Mouse (Mus musculus): ENCODE results near the gene Disc1.

The Disc1 gene

GRCm38 (mm10) chr8:125226989-125227624, 173.1 kb downstream of the Disc1 start:
- DNase-seq = peak in 1 of 2 experiments; percentile 9

GRCm38 (mm10) chr8:125230526-125231131, 176.6 kb downstream of the Disc1 start:
- DNase-seq = no peak

GRCm38 (mm10) chr8:125232724-125233123, 178.7 kb downstream of the Disc1 start:
- DNase-seq = no peak

- DNase-seq = peak in 1 of 2 experiments; percentile 9
These were observed 182.2 kb downstream of the Disc1 start for GRCm38 (mm10) chr8:125235898-125236835.

GRCm38 (mm10) chr8:125240763-125241162, 186.8 kb downstream of the Disc1 start:
- DNase-seq = no peak

- DNase-seq = no peak
These were observed 188.4 kb downstream of the Disc1 start for GRCm38 (mm10) chr8:125242382-125242781.

GRCm38 (mm10) chr8:125242921-125243320, 188.9 kb downstream of the Disc1 start:
- no peak for DNase-seq

GRCm38 (mm10) chr8:125246737-125247292, 192.8 kb downstream of the Disc1 start:
- no peak for DNase-seq

- DNase-seq = no peak
These were observed 193.4 kb downstream of the Disc1 start for GRCm38 (mm10) chr8:125247349-125247748.

GRCm38 (mm10) chr8:125252946-125253345, 199.0 kb downstream of the Disc1 start:
- DNase-seq = no peak

- DNase-seq = peak; percentile 9 to 20
These were observed 199.6 kb downstream of the Disc1 start for GRCm38 (mm10) chr8:125253505-125254180.

- DNase-seq = peak; percentile 94 to 95
These were observed 200.4 kb downstream of the Disc1 start for GRCm38 (mm10) chr8:125254188-125255005.

GRCm38 (mm10) chr8:125255006-125255685, 201.2 kb downstream of the Disc1 start:
- DNase-seq = peak; percentile 62 to 78

- no peak for DNase-seq
These were observed 203.7 kb downstream of the Disc1 start for GRCm38 (mm10) chr8:125257660-125258059.

- DNase-seq = no peak
These were observed 205.0 kb downstream of the Disc1 start for GRCm38 (mm10) chr8:125258806-125259500.

- DNase-seq = no peak
These were observed 214.2 kb downstream of the Disc1 start for GRCm38 (mm10) chr8:125268181-125268705.

GRCm38 (mm10) chr8:125270292-125270691, 216.3 kb downstream of the Disc1 start:
- DNase-seq = no peak

- no peak for DNase-seq
These were observed 217.4 kb downstream of the Disc1 start for GRCm38 (mm10) chr8:125271357-125271756.

GRCm38 (mm10) chr8:125272089-125272866, 218.3 kb downstream of the Disc1 start:
- no peak for DNase-seq
